Mouse (Mus musculus) layer of hippocampus, adult 8-10 months (tissue): ENCODE results near the gene Gm48552. TPM values are rescaled to one million over a fixed set of nuclear protein-coding genes. Genes with fewer than 3 reads are reported as not detected.

Experiments
- DNase-seq, 2 experiments: peaks; one replicate each; pipeline ENCODE4 v3.0.0; 2022; ENCODE audit warnings: low spot score in 2 of 2
- total RNA-seq, 4 experiments: library from RNA; stranded (reverse); gene quantifications; 2 replicates each; pipeline ENCODE4 v1.2.4; 2022

The Gm48552 gene
- total RNA-seq, 4 experiments from 2014 or later, result 2.9 to 9.7 (median 4.2) TPM

DNA sequence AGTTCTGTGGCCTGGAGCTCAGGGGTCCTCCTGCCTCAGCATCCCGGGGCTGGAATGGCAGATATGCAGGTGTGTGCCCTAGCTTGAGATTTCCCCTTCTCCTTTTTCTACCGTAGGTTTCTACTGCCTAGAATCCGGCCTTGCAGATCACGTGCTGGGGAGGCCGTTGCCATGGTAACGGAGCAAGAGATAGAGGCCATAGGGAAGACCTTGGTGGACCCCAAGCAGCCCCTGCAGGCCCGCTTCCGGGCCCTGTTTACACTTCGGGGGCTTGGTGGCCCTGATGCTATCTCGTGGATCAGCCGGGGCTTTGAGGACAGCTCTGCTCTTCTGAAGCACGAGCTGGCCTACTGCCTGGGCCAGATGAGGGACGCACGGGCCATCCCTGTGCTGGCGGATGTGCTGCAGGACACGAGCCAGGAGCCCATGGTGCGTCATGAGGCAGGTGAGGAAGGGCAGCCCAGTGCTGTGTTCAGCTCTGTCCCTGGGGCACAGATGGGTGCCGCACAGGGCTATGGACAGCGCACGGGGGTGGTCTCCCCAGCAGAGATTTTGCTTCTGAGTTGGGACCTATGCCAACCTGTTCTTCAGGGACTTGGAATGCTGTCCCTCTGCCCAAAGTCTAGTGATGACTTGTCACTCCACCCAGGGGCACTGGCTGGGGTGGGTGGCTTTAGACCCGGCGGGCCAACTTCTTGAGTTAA, 3.0 kb upstream of the Gm48552 start:
- no peak for DNase-seq

DNA sequence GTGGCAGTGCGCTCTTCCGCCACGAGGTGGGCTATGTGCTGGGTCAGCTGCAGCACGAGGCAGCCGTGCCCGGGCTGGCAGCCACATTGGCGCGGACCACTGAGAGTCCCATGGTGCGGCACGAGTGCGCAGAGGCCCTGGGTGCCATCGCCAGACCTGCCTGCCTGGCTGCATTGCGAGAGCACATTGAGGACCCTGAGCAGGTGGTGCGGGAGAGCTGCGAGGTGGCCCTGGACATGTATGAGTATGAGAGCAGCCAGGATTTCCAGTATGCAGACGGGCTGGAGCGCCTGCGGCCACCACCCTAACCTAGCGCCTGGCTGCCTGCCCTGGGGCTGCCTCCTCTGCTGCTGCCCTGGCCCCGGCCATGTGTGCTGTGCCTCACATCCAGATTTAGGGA, 1.1 kb upstream of the Gm48552 start:
- no peak for DNase-seq

DNA sequence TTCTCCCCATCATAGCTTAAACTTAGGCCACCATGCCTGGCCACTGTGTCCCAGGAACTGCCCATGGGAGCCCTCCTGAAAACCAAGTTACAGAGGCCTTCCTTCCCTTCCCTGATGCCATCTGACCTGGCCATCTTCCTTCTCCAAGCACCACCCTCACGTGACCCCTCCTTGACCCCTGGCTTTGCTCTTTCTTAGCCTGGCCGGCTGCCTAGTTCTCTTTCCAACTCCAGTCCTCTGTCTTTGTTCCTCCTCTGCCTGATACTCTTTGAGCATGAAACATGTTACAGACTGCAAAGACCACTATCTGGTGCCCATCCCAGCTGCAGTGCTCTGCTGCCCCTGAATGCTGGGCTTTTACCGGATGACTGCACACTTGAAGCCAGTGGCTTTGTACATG, 568 bp downstream of the Gm48552 start:
- DNase-seq, result no peak

DNA sequence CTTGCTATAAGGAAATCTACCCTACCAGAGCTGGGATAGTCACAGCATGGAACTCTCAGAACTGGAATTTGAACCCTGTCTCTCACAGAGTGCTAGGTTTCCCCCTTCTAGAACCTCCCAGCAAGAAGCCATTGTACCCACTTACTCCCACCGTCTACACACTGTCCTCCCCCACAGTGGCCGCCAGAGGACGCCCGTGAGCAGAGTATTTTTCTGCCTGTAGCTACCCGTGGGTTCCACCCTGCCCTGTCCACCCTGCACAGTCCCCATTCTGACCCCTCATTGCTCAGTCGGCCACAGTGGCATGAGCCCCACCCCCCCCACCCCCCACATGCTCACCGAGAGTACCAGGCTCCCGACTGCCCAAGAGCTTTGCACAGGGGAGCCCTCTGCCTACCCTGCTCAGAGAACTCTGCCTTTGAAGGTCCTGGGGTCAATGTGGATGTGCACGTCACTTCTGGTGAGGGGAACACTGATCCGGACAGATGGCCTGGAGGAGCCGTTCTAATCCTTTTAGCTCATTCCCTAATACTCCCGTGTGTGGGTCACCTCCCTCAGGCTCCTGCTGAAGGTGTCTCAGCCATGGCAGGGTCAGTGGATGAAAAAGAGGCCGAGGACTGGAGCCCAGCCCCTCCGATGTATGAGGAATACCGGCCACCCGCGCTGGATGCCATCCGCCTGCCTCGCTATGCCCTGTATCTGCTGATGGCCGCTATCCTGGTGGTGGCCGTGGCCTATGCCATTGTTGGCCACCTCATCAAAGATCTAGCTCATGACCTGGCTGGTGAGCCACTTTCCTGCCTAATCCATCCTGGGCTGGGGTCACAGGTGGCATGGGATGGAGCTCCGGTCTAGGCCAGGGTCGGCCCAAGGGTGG, 1.2 kb downstream of the Gm48552 start:
- peak in 1 of 2 experiments; percentile 67 for DNase-seq

DNA sequence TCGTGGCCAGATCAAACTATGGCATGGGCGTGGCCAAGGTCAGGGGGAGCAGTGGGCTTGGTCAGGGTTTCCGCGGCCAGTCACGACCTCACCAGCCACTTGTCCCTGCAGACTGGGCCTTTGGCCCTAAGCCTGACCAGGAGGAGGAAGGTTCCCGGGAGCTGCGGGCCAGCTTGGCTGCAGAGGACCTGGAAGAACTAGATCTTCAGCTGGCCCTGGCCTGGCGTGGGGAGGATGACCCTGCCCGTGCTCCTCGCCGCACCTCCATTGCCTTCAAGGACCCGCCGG, 1.8 kb downstream of the Gm48552 start:
- DNase-seq, result no peak

DNA sequence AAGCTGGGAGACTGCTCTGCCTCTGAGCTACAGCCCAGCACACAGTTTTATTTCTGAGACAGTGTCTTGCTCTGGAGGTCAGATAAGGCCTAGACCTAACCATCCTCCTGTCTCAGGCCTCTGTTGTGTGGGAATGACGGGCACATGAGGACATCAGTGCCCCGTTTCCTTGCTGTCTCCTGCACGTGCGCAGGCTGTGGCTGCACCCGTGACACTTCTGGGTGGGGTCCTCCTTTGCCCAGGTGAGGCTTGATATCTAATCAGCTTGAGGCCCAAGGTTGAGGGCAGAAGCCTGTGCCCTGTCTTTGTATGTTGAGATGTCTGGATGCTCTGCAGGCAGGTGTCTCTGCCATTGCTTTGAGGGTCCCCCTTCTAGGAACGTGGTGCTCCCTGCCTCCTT, 3.5 kb downstream of the Gm48552 start:
- DNase-seq, result no peak

DNA sequence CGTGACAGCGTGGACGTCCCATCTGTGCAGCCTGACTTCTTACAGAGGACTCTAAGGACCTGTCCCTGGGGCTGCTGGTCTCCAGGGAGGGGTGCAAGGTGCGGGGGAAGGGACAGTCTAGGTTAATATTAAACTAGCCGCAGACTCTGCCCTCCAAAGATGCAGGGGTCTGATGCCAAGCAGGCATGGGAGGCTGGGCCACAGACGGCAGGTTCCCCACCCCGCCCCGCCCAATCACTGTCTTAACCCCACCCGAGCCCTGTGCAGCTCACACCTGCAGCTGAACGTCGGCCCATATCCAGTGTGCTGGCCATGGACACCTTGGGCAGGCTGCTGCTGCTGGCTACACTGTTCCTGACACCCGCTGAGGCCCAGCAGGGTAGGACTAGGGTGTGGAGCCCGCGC, 4.0 kb downstream of the Gm48552 start, which contains the start of gene Smim24:
Gene Smim24, plus strand, starts transcription at position 271 of the 405 bp plus-strand sequence.
- DNase-seq, result no peak

DNA sequence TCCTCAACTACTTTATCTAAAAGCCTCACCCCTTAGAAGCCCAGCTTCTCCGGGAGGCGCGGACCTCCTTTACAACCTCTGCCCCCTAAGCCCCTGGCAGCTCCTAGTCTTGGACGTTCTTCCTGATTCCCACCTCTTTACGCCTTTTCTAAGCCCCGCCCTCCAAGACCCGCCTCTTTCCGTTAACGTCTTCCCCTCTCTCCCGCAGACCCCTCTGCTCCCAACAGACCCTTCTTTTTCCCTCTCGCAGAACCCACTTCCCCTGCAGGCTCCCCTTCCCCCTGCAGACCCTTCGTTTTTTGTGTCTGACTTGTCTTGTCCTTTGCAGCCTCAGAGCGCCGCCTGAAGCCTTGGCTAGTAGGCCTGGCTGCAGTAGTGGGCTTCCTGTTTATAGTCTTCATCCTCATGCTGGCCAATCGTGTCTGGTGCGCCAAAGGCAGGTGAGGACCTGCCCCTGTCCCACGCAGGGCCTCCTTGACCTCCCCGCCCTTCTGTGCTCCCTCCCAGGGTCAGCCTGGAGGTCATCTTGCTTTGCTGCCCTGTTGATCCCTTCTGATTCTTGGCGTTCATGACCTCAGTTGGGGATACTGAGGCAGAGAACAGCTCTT, 4.8 kb downstream of the Gm48552 start:
- no peak for DNase-seq

DNA sequence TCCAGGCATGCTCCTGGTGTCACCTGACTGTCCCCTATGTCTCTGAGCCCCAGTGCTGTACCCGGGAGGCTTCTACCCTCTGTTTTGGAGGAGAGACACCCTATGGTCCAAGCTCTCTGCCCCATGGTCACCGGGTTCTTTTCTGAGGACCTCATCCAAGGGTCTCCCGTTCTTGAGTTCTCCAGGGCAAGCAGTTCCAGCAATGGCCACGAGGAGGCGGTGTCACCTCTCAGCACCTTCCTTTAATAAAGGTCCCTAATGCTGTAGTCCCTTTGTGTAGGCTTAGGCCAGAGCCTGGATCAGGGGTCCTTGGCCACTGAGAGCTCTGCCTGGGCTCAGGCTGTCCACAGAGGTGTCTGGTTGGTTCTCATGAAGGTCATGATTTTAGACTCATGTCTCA, 6.3 kb downstream of the Gm48552 start:
- peak in 1 of 2 experiments; percentile 71 for DNase-seq

DNA sequence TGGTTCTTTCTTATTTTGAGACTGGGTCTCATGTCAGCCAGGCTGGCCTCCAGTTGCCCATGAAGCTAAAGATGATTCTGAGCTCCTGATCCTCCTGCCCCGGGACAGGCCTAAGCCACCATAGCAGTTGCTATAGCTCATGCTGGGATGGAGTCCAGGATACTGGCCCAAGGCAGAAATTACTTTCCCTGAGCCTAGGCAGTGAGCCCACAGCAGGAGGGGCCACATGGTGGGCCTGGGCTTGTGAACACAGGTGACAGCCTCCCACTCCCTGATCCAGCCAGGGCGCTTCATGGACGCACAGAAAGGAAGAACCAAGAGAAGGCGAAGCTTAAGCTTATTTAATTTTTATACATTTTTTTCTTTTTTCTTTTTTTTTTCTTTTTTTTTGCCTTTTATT, 7.1 kb downstream of the Gm48552 start:
- DNase-seq, result no peak

DNA sequence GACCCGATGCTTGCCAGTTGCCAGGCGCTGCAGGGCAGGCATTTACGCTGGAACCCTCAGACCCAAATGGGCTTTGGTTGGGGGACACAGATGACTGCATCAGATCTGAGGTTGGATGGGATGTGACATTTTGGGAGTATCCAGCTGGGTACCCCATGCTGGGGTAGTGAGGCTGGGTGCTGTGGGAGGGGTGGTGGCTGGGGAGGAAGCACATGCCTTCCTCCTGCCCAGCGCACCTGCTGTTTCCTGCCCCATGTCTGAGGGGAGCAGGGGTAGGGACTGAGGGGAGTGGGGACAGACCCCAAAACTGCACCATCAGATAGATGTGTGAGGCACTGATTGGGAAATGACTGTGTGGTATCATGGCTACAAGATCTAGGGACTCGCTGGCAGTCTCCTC, 7.9 kb downstream of the Gm48552 start:
- DNase-seq, result no peak

DNA sequence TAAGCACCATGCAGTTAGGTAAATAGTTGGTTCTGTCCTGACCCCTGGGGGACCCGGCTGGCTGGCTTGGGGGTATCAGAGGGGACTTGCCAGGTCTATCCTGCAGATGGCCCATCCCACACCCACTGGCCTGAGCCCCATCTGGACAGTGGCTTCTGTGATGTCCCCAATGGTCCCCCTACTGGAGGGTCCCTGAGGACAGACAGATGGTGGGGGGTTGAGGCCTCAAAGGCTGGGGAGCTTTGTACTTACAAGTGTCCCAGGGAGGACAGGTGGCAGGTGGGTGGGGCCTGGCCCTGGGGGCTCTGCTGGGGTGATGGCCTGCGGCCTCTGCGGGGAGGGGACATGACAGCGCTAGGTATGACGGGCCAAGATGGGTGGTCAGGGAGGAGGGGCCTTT, 10.5 kb downstream of the Gm48552 start:
- no peak for DNase-seq

DNA sequence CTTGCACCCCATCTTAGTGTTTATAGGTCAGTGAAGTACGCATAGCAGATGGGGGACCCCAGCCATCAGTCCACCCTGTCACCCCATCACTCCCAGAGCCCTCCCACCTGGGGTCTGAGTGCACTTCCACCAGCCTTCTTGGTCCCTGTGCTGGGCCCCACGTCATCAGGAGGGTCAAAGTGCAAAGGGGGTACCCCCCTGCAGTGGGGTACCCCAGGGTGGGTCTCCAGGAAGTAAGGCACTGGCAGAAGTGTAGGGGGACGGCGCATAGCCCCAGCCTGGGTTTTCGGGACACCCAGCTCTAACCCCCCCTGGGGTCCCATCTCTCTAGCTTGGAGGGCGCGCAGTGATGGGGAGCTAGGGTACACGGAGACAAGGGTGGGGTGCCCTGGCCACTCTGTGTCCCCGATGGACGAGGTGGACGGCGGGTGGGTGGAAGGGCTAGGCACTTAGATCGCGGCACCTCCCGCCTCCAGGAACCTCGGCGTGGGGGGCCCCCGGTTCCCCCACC, 11.0 kb downstream of the Gm48552 start:
- no peak for DNase-seq

DNA sequence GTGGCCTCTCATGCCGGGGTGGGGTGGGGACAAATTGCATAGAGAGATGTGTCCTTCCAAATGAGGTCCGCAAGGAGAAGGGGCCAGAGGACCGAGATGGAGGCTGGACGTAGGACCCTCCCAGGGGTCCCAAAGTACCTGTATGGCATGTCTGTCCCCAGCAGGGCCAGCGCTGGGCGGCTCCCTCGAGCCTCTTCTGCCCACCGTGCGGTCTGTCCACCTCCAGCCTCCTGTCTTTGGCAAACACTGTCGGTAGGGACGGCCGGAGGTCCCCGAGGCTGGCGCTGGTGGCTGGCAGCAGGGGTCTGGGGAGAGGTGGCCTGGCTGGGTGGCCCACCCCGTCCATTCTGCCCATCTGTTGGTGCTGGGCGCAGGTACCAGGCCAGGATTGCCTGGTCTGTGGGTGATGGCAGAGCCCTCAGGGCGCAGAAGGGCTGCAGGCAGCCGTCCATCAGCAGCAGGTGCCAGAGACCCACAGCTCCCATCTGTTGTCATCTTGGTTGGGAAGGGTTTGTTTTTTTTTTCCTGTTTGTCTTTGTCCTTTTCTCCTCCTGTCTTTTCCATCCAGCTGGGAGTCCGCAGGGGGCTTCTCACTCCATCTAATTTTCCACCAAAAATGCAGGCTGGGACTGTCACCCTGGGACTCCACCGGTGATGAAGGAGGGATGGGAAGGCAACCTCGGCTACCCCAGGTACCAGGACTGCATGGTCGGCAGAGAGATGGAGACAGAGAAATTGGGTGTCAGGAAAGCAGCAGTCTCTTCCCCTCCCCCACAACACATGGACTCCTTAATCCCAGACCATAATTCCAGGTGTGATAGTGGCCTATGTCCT, 11.8 kb downstream of the Gm48552 start:
- DNase-seq, result no peak

DNA sequence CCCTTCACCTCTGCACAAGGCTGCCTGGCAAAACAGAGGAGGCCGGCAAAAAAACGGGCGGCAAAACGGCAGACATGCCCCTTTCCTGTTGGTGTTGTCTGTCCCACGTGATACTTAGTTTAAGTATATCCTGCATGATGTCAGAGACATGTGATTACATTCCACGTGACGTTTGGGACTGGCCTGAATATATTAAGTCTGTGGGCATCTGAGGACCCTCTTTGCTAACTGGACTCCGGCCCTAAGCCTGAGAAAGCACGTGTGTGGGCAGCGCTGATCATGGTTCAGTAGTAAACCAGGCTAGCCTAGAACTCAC, 12.4 kb downstream of the Gm48552 start:
- DNase-seq, result no peak

DNA sequence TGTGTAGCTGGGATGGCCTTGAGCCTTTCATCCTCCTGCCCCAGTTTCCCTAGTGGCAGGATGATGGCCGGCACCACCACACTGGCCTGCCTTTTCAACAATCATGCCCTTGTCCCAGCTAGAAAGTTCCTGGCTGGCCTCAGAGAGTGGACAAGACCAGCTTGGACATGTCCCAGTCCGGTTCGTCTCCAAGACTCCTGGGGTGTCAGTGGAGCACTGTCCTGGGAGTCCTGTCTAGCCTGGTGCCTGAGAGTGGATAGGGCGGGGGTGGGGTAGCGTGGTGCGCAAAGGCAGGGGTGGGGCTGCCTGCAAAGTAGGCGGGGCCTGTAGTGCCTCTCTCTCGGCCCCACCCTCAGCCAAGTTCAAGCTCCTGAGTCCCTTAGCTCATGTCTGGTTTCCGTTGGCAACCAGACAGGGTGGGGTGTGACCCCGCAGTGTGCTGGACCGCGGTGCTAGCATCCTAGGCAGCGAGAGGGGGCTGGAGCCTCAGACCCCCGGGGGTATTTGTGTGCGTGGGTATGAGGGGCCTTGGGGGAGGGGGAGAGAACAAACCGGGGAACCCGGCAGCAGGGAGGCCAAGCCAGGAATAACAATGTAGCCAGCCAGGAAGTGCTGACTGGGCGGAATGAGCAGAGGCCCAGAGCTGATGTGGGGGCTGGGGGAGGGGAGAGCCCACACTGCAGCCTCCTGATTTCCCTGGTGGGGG, 12.9 kb downstream of the Gm48552 start:
- no peak for DNase-seq

DNA sequence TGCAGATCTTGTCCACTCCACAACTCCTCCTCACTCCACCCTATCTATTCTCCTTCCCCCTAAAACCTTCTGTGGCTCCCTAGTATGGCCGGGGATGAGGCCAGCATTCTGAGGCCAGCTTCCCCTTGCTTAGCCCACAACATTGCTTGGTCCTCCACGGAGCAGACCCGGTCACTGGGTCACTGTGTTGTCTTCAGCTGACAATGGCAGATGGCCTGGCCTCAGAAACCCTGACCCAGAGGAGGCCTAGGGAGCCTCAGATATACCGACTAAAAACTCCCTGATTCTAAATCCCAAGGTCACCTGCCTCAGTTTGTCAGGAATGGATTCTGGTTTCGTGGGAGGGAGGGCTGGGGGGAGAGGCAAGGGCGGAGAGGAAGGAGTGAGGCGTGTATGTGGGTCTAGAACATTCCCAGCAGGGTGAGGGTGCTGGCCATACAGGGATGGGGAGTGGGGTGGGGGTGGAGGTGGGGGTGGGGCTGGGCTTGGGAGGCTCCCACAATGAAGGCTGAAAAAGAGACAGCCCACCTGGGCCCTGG, 13.5 kb downstream of the Gm48552 start:
- no peak for DNase-seq

DNA sequence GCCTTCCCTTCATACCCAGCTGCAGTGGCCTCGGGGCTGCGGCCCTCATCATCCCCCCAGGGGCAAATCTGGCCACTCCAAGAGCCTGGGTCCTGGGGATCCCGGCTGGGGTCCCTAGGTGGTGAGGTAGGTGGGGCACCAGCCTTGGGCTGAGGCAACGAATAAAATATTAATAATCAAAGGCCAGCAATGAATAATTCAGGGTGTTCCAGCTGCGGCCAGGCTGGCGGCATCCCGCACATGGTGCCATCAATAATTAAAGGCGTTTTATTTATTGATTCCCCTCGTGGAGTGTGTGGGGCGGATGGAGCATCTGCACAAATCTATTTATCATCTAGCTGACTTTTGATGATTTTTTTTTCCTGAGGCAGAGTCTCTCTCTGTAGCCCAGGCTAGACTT, 14.7 kb downstream of the Gm48552 start:
- DNase-seq, result no peak

DNA sequence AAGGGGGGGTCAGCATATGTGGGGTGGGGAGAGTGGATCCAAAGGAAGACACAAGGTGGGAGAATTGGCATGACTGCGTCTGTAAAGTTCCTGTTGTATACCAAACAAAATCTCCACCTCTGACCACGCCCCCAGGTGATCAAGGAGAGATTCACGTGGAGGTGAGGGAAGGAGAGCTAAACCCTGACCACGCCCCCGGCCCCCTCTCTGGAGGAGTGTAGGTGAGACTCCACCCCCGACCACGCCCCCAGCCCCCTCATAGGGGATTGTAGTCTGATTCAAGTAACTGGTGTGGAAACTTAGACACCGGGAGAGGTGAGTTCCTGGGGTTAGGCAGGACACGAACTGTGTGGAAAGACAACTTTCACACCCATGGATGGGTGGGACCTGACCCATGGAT, 15.3 kb downstream of the Gm48552 start:
- no peak for DNase-seq

DNA sequence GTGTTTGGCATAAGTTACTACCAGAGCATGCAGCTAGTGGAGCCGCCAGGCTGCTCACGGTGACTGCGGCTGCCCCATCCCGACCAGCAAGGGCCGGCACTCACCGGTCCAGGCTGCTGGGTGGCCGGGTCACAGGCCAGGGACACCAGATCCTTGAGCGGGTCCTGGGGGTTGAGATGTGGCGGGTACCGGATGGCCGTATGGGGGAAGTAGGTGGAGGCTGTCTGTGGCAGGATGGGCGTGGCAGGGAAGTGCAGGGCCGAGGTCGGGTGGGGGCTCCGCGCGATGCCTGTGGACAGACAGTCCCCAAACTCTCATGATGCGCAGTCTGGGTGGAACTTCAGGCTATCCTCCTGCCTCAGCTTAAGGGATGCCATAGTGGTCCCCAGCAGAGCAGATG, 15.9 kb downstream of the Gm48552 start:
- no peak for DNase-seq
